Mouse (Mus musculus) liver, adult 2 months (tissue): Measurements from ENCODE around the gene Stmn3. TPM values are rescaled to one million over a fixed set of nuclear protein-coding genes. Genes with fewer than 3 reads are reported as not detected.
"Not testable (repeated sequence)": the region's sequence is repeated elsewhere in the genome, so short reads cannot be mapped to it uniquely, and the experiment has no call there.

Experiments
- DNase-seq: peaks from one replicate; pipeline ENCODE4 v3.0.0-alpha.2; 2011; ENCODE audit warnings: low read depth, low spot score; ENCODE audit errors: extremely low read depth
- H3K27ac ChIP-seq: fragments of 200-500 bp; replicated peaks from 2 replicates; pipeline ENCODE4 v1.5.1; 2012; ENCODE audit warnings: low read depth, mild to moderate bottlenecking, control low read depth, inconsistent platforms, low read length; ENCODE audit not compliant: insufficient read depth
- H3K27me3 ChIP-seq: fragments of 200-500 bp; 2 replicates; pipeline ENCODE4 v1.6.1; 2012; ENCODE audit warnings: mild to moderate bottlenecking, moderate library complexity, low read length, inconsistent platforms; ENCODE audit not compliant: control insufficient read depth, insufficient read depth
- H3K36me3 ChIP-seq: fragments of 200-500 bp; 2 replicates; pipeline ENCODE4 v1.6.1; 2012; ENCODE audit warnings: low read length, inconsistent platforms; ENCODE audit not compliant: control insufficient read depth, insufficient read depth
- H3K4me1 ChIP-seq: fragments of 200-500 bp; 2 replicates; pipeline ENCODE4 v1.6.1; 2011; ENCODE audit warnings: low read length; ENCODE audit not compliant: control insufficient read depth, insufficient read depth
- H3K4me3 ChIP-seq: fragments of 200-500 bp; 2 replicates; pipeline ENCODE4 v1.5.1; 2011; ENCODE audit warnings: low read depth, mild to moderate bottlenecking, control low read depth, low read length, moderate library complexity; ENCODE audit not compliant: insufficient read depth
- H3K79me2 ChIP-seq: fragments of 200-500 bp; 2 replicates; pipeline ENCODE4 v1.6.1; 2012; ENCODE audit warnings: inconsistent platforms, mild to moderate bottlenecking, low read length, moderate library complexity; ENCODE audit not compliant: control insufficient read depth, insufficient read depth
- H3K9ac ChIP-seq: fragments of 200-500 bp; 2 replicates; pipeline ENCODE4 v1.6.1; 2012; ENCODE audit warnings: low read depth, mild to moderate bottlenecking, control low read depth, inconsistent platforms, low read length
- CTCF ChIP-seq: fragments of 200-500 bp; IDR thresholded peaks from 2 replicates; pipeline ENCODE4 v1.5.1; 2011; ENCODE audit warnings: low read depth, low read length, control low read depth
- POLR2A ChIP-seq: fragments of 200-500 bp; IDR thresholded peaks from 2 replicates; pipeline ENCODE4 v1.6.1; 2011; ENCODE audit warnings: low read length, control low read depth; ENCODE audit not compliant: insufficient read depth; ENCODE audit errors: extremely low read depth
- WGBS: fragments of 180-500 bp; shearing (Covaris S2); methylation state at CpG from one replicate; pipeline ENCODE4 v1.1.7; 2018; 5-methylcytosine and 5-hydroxymethylcytosine counted together
- polyA plus RNA-seq: library from polyadenylated mRNA; depleted of rRNA; stranded (reverse); fragments of >200 nt; gene quantifications from 2 replicates; pipeline ENCODE4 v1.2.3, GENCODE M21; 2012
- total RNA-seq: library from RNA; depleted of rRNA; stranded (reverse); fragments of >200 nt; gene quantifications from 2 replicates; pipeline ENCODE4 v1.2.3, GENCODE M21; 2014

The Stmn3 gene
- total and polyA plus RNA-seq, 2 experiments: 0.07 to 0.09 TPM

- Histone ChIP-seq H3K79me2 (peaks cover 15% of the 10 kb centered on the region; the same call in 1 of the 2 replicates), H3K27ac (no peak overlapping the region), H3K4me1 (peaks cover 11% of the 10 kb centered on the region), H3K4me3 (no peak overlapping the region), H3K36me3 (no peaks in the 10 kb centered on the region), H3K27me3 (no peaks in the 10 kb centered on the region), H3K9ac (no peak overlapping the region)
- no peak for TF ChIP-seq CTCF
- TF ChIP-seq POLR2A: no peak
- no peak for DNase-seq
- WGBS: 80% methylated on average over 1 of the region's 1 CpGs
These were observed 23.4 kb downstream of the Stmn3 start for GRCm38 (mm10) chr2:181290937-181291336.

GRCm38 (mm10) chr2:181288691-181289090 lies 25.6 kb downstream of the Stmn3 start:
- Histone ChIP-seq H3K4me3 (peak overlapping the region; percentile 8; the same call in 1 of the 2 replicates), H3K9ac (0 out of 2 replicates have a peak overlapping the region, but pooled peaks have one; percentile 5), H3K27ac (peak overlapping the region; percentile 59), H3K79me2 (peaks cover 19% of the 10 kb centered on the region; the same call in 1 of the 2 replicates), H3K27me3 (no peaks in the 10 kb centered on the region), H3K36me3 (peaks cover 2% of the 10 kb centered on the region; the same call in 1 of the 2 replicates), H3K4me1 (peaks cover 11% of the 10 kb centered on the region)
- DNase-seq: peak; percentile 88
- 28% methylated on average over 3 of the region's 3 CpGs for WGBS
- TF ChIP-seq POLR2A (no peak), CTCF (no peak)

GRCm38 (mm10) chr2:181287958-181288350 lies 26.3 kb downstream of the Stmn3 start, which contains the start of gene Gmeb2:
Gmeb2 (minus strand) TSS chr2:181288035.
- not testable (repeated sequence) for H3K36me3 ChIP-seq, H3K27me3 ChIP-seq
- peaks cover 19% of the 10 kb centered on the region; the same call in 1 of the 2 replicates for H3K79me2 ChIP-seq
- H3K4me1 ChIP-seq: peaks cover 11% of the 10 kb centered on the region
- peak within 1 kb of the TSS; percentile 99 for H3K9ac ChIP-seq
- peak within 1 kb of the TSS; percentile 100 for H3K4me3 ChIP-seq
- H3K27ac ChIP-seq: peak within 1 kb of the TSS; percentile 100
- DNase-seq: peak; percentile 92
- 19% methylated on average over 32 of the region's 38 CpGs for WGBS
- TF ChIP-seq POLR2A (peak; percentile 55; the same call in 1 of the 2 replicates), CTCF (peak; percentile 46)

GRCm38 (mm10) chr2:181287338-181287957 lies 26.9 kb downstream of the Stmn3 start:
- DNase-seq: peak; percentile 44
- Histone ChIP-seq H3K36me3 (peaks cover 5% of the 10 kb centered on the region; the same call in 1 of the 2 replicates), H3K4me3 (peak overlapping the region; percentile 100), H3K79me2 (peaks cover 19% of the 10 kb centered on the region; the same call in 1 of the 2 replicates), H3K9ac (peak overlapping the region; percentile 99), H3K27me3 (no peaks in the 10 kb centered on the region), H3K4me1 (peaks cover 11% of the 10 kb centered on the region), H3K27ac (peak overlapping the region; percentile 100)
- WGBS: 4% methylated on average over 32 of the region's 71 CpGs
- no peak for TF ChIP-seq CTCF
- TF ChIP-seq POLR2A: peak; percentile 87

- Histone ChIP-seq H3K27ac (peak overlapping the region; percentile 100), H3K4me1 (peaks cover 11% of the 10 kb centered on the region), H3K9ac (peak overlapping the region; percentile 99), H3K36me3 (peaks cover 5% of the 10 kb centered on the region; the same call in 1 of the 2 replicates), H3K79me2 (peaks cover 19% of the 10 kb centered on the region; the same call in 1 of the 2 replicates), H3K4me3 (peak overlapping the region; percentile 100), H3K27me3 (no peaks in the 10 kb centered on the region)
- no peak for TF ChIP-seq CTCF
- no peak for TF ChIP-seq POLR2A
- no peak for DNase-seq
- 30% methylated on average over 6 of the region's 6 CpGs for WGBS
These were observed 27.5 kb downstream of the Stmn3 start for GRCm38 (mm10) chr2:181286629-181287337.
